Mouse (Mus musculus) olfactory bulb, adult 2 months (tissue): ENCODE results near the gene Mcl1. TPM values are rescaled to one million over a fixed set of nuclear protein-coding genes. Genes with fewer than 3 reads are reported as not detected.

Experiments used
- H3K27ac ChIP-seq: fragments of 200-500 bp; 2 replicates; pipeline ENCODE4 v1.5.1; 2012; ENCODE audit warnings: low read depth, low read length; ENCODE audit not compliant: insufficient read depth
- H3K4me1 ChIP-seq: fragments of 200-500 bp; 2 replicates; pipeline ENCODE4 v1.6.1; 2012; ENCODE audit warnings: low read length; ENCODE audit not compliant: control insufficient read depth, insufficient read depth
- H3K4me3 ChIP-seq: fragments of 200-500 bp; 2 replicates; pipeline ENCODE4 v1.5.1; 2012; ENCODE audit warnings: mild to moderate bottlenecking, low read depth, low read length, moderate library complexity; ENCODE audit not compliant: insufficient read depth
- CTCF ChIP-seq: fragments of 200-500 bp; IDR thresholded peaks from 2 replicates; pipeline ENCODE4 v1.5.1; 2012; ENCODE audit warnings: low read depth, mild to moderate bottlenecking, low read length, moderate library complexity; ENCODE audit not compliant: insufficient read depth
- POLR2A ChIP-seq: fragments of 200-500 bp; IDR thresholded peaks from 2 replicates; pipeline ENCODE4 v1.6.1; 2012; ENCODE audit warnings: mild to moderate bottlenecking, low read depth, low read length, moderate library complexity; ENCODE audit not compliant: insufficient read depth
- WGBS: fragments of 180-500 bp; shearing (Covaris S2); methylation state at CpG from one replicate; pipeline ENCODE4 v1.1.7; 2018; 5-methylcytosine and 5-hydroxymethylcytosine counted together
- polyA plus RNA-seq: library from polyadenylated mRNA; stranded (reverse); fragments of >200 nt; gene quantifications from 2 replicates; pipeline ENCODE4 v1.2.4, GENCODE M21; 2012; ENCODE audit warnings: low replicate concordance; ENCODE audit not compliant: missing spikeins, insufficient read depth, insufficient read length

Gene Mcl1
- polyA plus RNA-seq, 1 experiment: 245 TPM

DNA sequence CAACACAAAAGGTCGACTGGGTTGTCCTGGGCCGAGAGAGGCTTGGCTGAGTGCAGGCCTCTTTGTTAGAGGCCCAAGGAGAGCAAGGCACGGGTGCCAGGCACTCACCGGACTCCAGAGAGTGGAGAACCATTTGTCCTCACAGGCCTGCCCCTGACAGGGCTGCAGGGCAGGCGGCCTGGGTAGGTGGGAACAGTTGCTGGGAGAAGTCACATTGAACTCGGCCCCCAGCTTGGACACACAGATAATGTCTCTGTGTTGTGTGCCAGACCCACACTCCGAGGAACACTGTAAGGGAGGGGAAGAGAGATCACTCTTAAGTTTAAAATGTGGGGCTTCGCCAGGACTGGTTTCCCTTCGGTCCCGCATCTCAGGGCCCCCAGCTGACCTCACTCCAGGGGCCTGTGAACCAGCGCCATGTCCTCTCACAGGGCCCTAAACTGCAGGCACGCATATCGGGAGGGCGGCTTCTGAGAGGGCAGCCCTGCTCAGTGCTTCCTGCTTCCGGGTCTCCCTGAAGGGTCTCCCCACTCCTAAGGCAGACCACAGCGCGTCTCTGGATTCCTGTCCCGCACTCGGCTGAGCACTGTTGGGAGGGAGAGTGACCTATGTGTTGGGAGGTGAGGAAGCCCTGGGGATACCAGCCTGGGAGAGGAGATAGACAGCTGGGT is 19.0 kb downstream of the Mcl1 start:
- H3K4me3 ChIP-seq: no peak overlapping the region
- 77% methylated on average over 19 of the region's 19 CpGs for WGBS
- H3K27ac ChIP-seq: no peak overlapping the region
- TF ChIP-seq POLR2A: no peak
- no peak for TF ChIP-seq CTCF
- peaks cover 37% of the 10 kb centered on the region for H3K4me1 ChIP-seq

DNA sequence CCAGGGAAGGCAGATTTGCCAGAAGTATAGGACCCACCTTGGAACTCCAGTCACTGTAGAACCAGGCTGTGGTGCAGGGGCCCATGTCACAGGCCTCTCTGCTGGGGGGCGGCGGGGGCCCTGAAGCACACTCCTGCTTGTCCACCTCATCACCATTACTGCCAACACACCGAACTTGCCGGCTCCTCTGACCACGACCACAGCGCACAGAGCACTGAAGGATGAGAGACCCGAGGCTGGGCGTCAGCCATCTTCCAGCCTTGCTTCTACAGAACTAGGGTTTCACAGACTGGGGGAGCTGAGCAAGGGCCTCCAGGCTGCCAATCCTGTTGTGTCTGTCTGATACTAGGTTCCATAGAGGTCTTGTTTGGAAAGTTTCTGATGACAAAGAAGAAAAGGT is 21.0 kb downstream of the Mcl1 start:
- WGBS: 93% methylated on average over 8 of the region's 8 CpGs
- Histone ChIP-seq H3K27ac (no peak overlapping the region), H3K4me3 (no peak overlapping the region), H3K4me1 (peaks cover 19% of the 10 kb centered on the region)
- TF ChIP-seq CTCF (no peak), POLR2A (no peak)

DNA sequence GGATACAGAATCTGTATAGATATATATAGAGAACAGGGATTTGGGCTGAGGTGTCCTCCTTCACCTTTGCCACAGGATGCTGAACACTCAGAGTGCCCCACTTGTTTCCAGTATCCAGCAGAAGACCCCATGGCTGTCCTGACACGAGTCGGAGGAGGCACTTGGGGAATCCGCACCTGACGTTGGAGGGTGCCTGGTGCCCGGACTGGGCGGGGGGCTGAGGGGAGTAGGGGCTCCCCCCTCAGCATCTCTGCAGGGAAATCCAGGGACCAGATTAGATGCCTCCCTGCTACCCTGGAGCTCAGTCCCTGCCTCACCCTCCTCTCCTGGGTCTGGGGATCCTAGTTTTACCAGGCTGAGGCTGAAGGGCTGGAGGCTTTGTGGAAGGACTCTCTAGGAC is 22.1 kb downstream of the Mcl1 start:
- no peak overlapping the region for H3K4me3 ChIP-seq
- H3K27ac ChIP-seq: no peak overlapping the region
- peaks cover 10% of the 10 kb centered on the region; the same call in 1 of the 2 replicates for H3K4me1 ChIP-seq
- 88% methylated on average over 6 of the region's 6 CpGs for WGBS
- TF ChIP-seq CTCF (no peak), POLR2A (no peak)

DNA sequence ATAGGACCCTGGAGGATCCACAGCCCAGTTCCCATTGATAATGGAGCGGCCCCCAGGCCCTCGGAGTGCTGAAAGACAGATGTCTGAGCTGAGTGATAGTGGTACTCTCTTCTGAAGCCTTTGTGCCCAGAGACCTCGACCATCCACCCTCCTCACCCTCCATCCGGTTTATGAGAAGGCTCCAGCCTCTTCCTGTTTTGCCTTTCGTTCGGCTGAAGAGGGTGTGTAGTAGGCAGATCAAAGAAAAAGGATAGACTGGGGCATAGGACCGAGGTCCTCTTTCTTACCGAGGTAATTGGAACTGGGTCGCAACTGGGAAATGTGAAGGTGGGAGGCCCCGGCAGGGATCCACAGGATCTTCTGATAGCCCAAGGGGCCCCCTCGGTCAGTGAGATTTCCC is 22.8 kb downstream of the Mcl1 start:
- peaks cover 9% of the 10 kb centered on the region; the same call in 1 of the 2 replicates for H3K4me1 ChIP-seq
- WGBS: 69% methylated on average over 11 of the region's 11 CpGs
- TF ChIP-seq CTCF: no peak
- no peak for TF ChIP-seq POLR2A
- no peak overlapping the region for H3K4me3 ChIP-seq
- no peak overlapping the region for H3K27ac ChIP-seq

DNA sequence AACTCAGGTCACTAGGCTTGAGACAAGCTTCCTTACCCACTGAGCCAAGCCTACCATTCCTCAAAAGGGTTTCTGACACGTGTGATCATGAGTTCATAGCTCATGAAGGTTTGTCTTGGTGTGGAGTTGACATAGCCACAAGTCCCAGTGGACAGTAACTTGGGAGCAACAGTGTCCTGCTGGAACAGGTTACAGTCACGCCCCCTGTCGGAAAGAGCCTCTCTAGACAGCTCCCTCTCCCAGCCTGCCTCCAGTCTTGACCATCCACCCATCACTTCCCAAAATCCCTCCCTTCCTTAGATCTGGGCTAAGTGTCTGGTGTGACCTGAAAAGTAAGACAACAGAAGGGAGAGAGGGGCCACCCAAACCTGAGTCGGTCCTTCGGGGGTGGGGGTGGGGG is 24.3 kb downstream of the Mcl1 start:
- 72% methylated on average over 5 of the region's 5 CpGs for WGBS
- H3K4me3 ChIP-seq: no peak overlapping the region
- H3K27ac ChIP-seq: no peak overlapping the region
- peaks cover 12% of the 10 kb centered on the region for H3K4me1 ChIP-seq
- TF ChIP-seq POLR2A (no peak), CTCF (no peak)

DNA sequence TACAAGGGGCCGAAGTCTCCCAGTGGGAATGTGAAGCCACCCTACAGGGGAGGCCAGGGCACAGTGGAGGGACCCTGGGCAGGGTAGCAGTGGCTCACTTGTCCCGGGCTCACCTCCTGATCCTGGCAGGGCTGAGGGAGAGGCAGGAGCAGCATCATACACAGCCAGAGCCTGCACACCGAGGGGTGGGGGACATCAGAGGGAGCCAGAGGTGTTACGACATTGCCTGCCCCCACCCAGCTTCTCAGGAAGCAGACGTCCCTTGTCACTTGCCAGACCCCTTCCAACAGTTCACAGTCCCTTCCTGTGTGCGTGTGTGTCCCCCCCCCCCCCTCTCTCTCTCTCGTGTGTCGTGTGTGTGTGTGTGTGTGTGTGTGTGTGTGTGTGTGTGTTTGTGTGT is 26.3 kb downstream of the Mcl1 start:
- H3K4me3 ChIP-seq: no peak overlapping the region
- TF ChIP-seq CTCF: no peak
- TF ChIP-seq POLR2A: no peak

DNA sequence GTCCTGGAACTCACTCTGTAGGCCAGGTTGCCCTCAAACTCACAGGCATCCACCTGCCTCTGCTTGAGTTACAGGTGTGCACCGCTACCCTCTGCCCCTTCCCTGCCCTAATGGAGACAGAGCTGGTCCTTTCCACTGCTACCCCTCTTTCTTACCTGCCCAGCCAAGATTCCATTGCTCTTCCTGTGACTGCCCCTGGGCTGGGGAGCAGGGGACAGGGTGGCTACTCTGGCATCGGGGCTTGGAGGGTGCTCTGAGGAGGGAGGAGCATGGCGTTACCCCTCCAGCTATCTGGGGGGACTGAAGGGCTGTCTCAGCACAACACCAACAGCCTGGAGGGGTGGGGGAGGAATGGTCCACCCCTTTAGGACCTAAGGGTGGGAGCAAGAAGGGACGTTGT is 26.7 kb downstream of the Mcl1 start:
- H3K4me1 ChIP-seq: peaks cover 14% of the 10 kb centered on the region
- TF ChIP-seq CTCF (no peak), POLR2A (no peak)
- H3K4me3 ChIP-seq: no peak overlapping the region
- H3K27ac ChIP-seq: no peak overlapping the region
- WGBS: 85% methylated on average over 4 of the region's 4 CpGs

More for the DNA sequence above, 26.3 kb downstream of the Mcl1 start:
- peaks cover 14% of the 10 kb centered on the region for H3K4me1 ChIP-seq
- no peak overlapping the region for H3K27ac ChIP-seq
- WGBS: 83% methylated on average over 6 of the region's 8 CpGs

DNA sequence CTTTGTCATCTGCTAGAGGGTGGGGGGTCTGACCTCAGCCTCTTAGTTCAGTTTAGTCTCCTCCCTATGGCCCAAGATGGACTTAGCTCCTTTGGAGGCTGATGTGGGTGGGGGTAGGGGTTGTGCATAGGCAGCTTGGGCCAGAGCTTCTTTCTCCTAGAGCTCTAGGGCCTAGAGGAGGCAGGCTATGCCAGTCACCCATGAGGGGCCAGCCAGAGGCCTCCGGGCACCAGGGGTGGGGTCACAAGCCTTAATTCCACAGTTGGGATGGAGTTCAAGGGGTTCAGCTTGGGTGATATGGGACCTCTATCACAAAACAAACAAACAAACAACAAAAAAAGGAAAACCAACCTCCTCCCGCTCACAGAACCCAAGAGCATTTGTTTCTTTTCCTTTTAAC is 27.1 kb downstream of the Mcl1 start:
- H3K4me3 ChIP-seq: no peak overlapping the region

DNA sequence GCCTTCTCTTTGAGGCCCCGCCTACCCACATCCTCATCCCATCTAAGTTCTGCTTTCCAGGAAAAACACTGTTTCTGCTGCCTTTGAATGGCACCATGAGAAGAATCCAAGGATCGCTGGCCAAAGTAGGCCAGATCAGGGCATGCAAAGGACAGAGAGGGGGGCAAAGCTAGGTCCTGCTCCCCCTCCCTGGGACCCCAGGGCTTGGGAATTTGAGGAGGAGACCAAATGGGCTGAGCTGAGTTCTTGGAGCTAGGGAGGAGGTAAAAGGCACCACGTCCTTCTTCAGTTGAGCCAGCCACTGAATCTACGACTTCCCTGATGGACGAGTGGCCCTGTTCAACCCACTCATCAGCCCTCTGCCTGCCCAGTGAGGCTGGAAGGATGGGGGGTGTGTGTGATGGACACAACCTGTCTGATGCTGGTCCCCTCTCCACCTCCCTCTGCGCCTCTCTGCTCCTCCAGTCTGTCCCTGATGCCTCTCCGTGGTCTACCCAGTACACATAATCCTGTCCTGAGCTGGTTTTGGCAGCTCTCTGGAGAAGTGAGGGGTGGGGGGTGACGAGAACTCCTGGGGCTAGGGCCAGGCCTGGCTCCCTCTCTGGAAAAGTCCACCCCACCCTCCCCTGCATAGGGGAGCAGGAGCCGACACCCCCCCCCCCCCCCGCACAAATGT is 28.0 kb downstream of the Mcl1 start:
- TF ChIP-seq POLR2A (no peak), CTCF (no peak)
- Histone ChIP-seq H3K4me3 (no peak overlapping the region), H3K27ac (no peak overlapping the region), H3K4me1 (peaks cover 14% of the 10 kb centered on the region)
- 53% methylated on average over 10 of the region's 10 CpGs for WGBS

More for the DNA sequence above, 27.1 kb downstream of the Mcl1 start:
- peaks cover 14% of the 10 kb centered on the region for H3K4me1 ChIP-seq
- 75% methylated on average over 2 of the region's 2 CpGs for WGBS
- H3K27ac ChIP-seq: no peak overlapping the region
- TF ChIP-seq POLR2A (no peak), CTCF (no peak)

DNA sequence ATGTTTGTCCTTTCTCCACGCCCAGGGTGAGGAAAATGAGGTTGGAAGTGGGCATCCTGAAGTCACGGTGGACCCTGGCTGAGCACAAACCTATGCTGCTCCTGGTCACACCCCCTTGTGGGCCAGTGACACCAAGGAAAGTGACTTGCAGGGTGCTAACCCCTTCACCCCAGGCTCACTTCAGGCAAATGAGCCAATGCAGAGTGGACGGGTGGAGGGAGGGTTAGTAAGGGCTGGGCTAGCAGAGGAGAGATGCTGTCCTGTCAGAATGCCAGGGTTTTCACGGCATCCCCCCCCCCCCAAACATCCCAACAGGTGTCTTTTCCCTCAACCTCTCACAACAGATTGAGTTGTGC is 28.6 kb downstream of the Mcl1 start:
- 10% methylated on average over 3 of the region's 4 CpGs for WGBS
- peak overlapping the region; percentile 42 for H3K4me3 ChIP-seq
- H3K4me1 ChIP-seq: peaks cover 14% of the 10 kb centered on the region
- TF ChIP-seq CTCF (no peak), POLR2A (no peak)
- H3K27ac ChIP-seq: no peak overlapping the region
